Mouse (Mus musculus) cortical plate, adult 2 months (tissue): ENCODE measurements around the gene Prr5.

ENCODE experiments used
- CTCF ChIP-seq: fragments of 200-500 bp; IDR thresholded peaks from 2 replicates; pipeline ENCODE4 v1.5.1; 2011; ENCODE audit warnings: mild to moderate bottlenecking, control low read depth, low read length; ENCODE audit not compliant: insufficient read depth; ENCODE audit errors: extremely low read depth
- POLR2A ChIP-seq: fragments of 200-500 bp; IDR thresholded peaks from 2 replicates; pipeline ENCODE4 v1.6.1; 2011; ENCODE audit warnings: mild to moderate bottlenecking, low read length, control low read depth; ENCODE audit not compliant: insufficient read depth; ENCODE audit errors: extremely low read depth

DNA sequence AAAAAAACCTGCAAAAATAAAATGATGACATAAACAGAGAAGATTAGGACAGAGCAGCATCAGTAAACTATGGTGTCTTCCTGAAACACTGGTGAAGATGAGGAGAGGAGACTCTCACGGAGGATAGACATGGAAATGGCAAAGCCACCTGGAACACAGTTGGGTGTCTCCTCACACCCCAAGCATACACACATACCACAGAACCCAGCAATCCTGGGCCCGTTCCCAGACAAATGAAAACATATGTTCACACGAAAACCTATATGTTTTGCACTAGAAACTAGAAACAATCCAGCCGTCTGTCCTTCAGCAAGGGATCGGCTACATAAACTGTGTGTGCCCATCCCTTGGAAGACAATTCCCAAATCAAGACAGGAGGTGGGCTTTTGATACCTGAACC, 9.6 kb upstream of the Prr5 start:
- TF ChIP-seq POLR2A (no peak), CTCF (no peak)
